Mouse (Mus musculus) kidney, adult 2 months (tissue): ENCODE measurements around the gene Fbrsl1. TPM values are rescaled to one million over a fixed set of nuclear protein-coding genes. Genes with fewer than 3 reads are reported as not detected.
"Not testable (repeated sequence)": the region's sequence is repeated elsewhere in the genome, so short reads cannot be mapped to it uniquely, and the experiment has no call there.

ENCODE experiments used
- DNase-seq: peaks from one replicate; pipeline ENCODE4 v3.0.0; 2021
- H3K27ac ChIP-seq: fragments of 200-500 bp; 2 replicates; pipeline ENCODE4 v1.5.1; 2012; ENCODE audit warnings: low read depth, low read length, control low read depth, inconsistent platforms; ENCODE audit not compliant: insufficient read depth
- H3K27me3 ChIP-seq: fragments of 200-500 bp; replicated peaks from 2 replicates; pipeline ENCODE4 v1.6.1; 2012; ENCODE audit warnings: mild to moderate bottlenecking, moderate library complexity, low read length, inconsistent platforms; ENCODE audit not compliant: control insufficient read depth, insufficient read depth
- H3K36me3 ChIP-seq: fragments of 200-500 bp; 2 replicates; pipeline ENCODE4 v1.6.1; 2012; ENCODE audit warnings: mild to moderate bottlenecking, moderate library complexity, low read length, inconsistent platforms; ENCODE audit not compliant: control insufficient read depth, insufficient read depth
- H3K4me1 ChIP-seq: fragments of 200-500 bp; 2 replicates; pipeline ENCODE4 v1.6.1; 2011; ENCODE audit warnings: low read length; ENCODE audit not compliant: control insufficient read depth, insufficient read depth
- H3K4me3 ChIP-seq: fragments of 200-500 bp; 2 replicates; pipeline ENCODE4 v1.5.1; 2011; ENCODE audit warnings: mild to moderate bottlenecking, low read depth, low read length, control low read depth; ENCODE audit not compliant: insufficient read depth
- CTCF ChIP-seq: fragments of 200-500 bp; conservative IDR thresholded peaks from 2 replicates; pipeline ENCODE4 v1.5.1; 2011; ENCODE audit warnings: low read depth, mild to moderate bottlenecking, control low read depth, low read length, moderate library complexity, mixed read lengths; ENCODE audit not compliant: insufficient read depth, insufficient read length
- POLR2A ChIP-seq: fragments of 200-500 bp; IDR thresholded peaks from one replicate; pipeline ENCODE4 v1.6.1; 2011; ENCODE audit warnings: low read depth, low read length, control low read depth
- WGBS: fragments of 180-500 bp; shearing (Covaris S2); methylation state at CpG from one replicate; pipeline ENCODE4 v1.1.7; 2018; 5-methylcytosine and 5-hydroxymethylcytosine counted together
- polyA plus RNA-seq: library from polyadenylated mRNA; depleted of rRNA; stranded (reverse); fragments of >200 nt; gene quantifications from 2 replicates; pipeline ENCODE4 v1.2.3, GENCODE M21; 2012

Gene Fbrsl1
- polyA plus RNA-seq, 1 experiment, result 38.2 TPM

- no peak overlapping the region for H3K4me3 ChIP-seq
- 53% methylated on average over 6 of the region's 6 CpGs for WGBS
Observed at GRCm38 (mm10) chr5:110437632-110438261, 10.6 kb downstream of the Fbrsl1 start.

GRCm38 (mm10) chr5:110436166-110436565, 12.1 kb downstream of the Fbrsl1 start:
- 57% methylated on average over 5 of the region's 5 CpGs for WGBS
- H3K4me3 ChIP-seq, DNase-seq, H3K27me3 ChIP-seq, H3K36me3 ChIP-seq, H3K27ac ChIP-seq: not testable (repeated sequence)
- peaks cover 23% of the 10 kb centered on the region for H3K4me1 ChIP-seq

More at GRCm38 (mm10) chr5:110437632-110438261, 10.6 kb downstream of the Fbrsl1 start:
- H3K36me3 ChIP-seq, result no peaks in the 10 kb centered on the region
- no peaks in the 10 kb centered on the region for H3K27me3 ChIP-seq
- DNase-seq, result no peak
- peaks cover 25% of the 10 kb centered on the region for H3K4me1 ChIP-seq
- TF ChIP-seq CTCF (no peak), POLR2A (no peak)
- no peak overlapping the region for H3K27ac ChIP-seq

- Histone ChIP-seq H3K36me3 (no peaks in the 10 kb centered on the region; the same call in 1 of the 2 replicates), H3K27me3 (no peaks in the 10 kb centered on the region), H3K4me1 (peaks cover 11% of the 10 kb centered on the region), H3K27ac (no peak overlapping the region), H3K4me3 (no peak overlapping the region)
- DNase-seq, result peak; percentile 19
- TF ChIP-seq CTCF (0 out of 2 replicates have a peak, but pooled peaks have one; percentile 11), POLR2A (no peak)
Observed at GRCm38 (mm10) chr5:110434816-110435215, 13.5 kb downstream of the Fbrsl1 start.

GRCm38 (mm10) chr5:110429045-110429444, 19.3 kb downstream of the Fbrsl1 start:
- H3K27ac ChIP-seq, result no peak overlapping the region
- no peak overlapping the region for H3K4me3 ChIP-seq
- no peak for TF ChIP-seq POLR2A
- TF ChIP-seq CTCF, result peak; percentile 73
- DNase-seq, result peak; percentile 58
- no peaks in the 10 kb centered on the region; the same call in 1 of the 2 replicates for H3K36me3 ChIP-seq
- no peaks in the 10 kb centered on the region for H3K27me3 ChIP-seq
- WGBS, result 39% methylated on average over 9 of the region's 9 CpGs
- no peaks in the 10 kb centered on the region for H3K4me1 ChIP-seq

- H3K27ac ChIP-seq, result no peak overlapping the region
- H3K36me3 ChIP-seq, result no peaks in the 10 kb centered on the region; the same call in 1 of the 2 replicates
- no peak for DNase-seq
- TF ChIP-seq POLR2A (no peak), CTCF (no peak)
- no peaks in the 10 kb centered on the region for H3K27me3 ChIP-seq
- no peaks in the 10 kb centered on the region for H3K4me1 ChIP-seq
- H3K4me3 ChIP-seq, result no peak overlapping the region
- WGBS, result 80% methylated on average over 3 of the region's 3 CpGs
Observed at GRCm38 (mm10) chr5:110428290-110428689, 20.0 kb downstream of the Fbrsl1 start.

GRCm38 (mm10) chr5:110425187-110425586, 23.1 kb downstream of the Fbrsl1 start:
- Histone ChIP-seq H3K36me3 (no peaks in the 10 kb centered on the region), H3K27me3 (no peaks in the 10 kb centered on the region), H3K4me1 (no peaks in the 10 kb centered on the region), H3K4me3 (no peak overlapping the region), H3K27ac (no peak overlapping the region)
- DNase-seq, result no peak
- no peak for TF ChIP-seq POLR2A
- no peak for TF ChIP-seq CTCF
- 85% methylated on average over 4 of the region's 4 CpGs for WGBS

- WGBS, result 92% methylated on average over 5 of the region's 5 CpGs
- Histone ChIP-seq H3K4me1 (no peaks in the 10 kb centered on the region), H3K27ac (no peak overlapping the region), H3K4me3 (no peak overlapping the region), H3K27me3 (no peaks in the 10 kb centered on the region), H3K36me3 (no peaks in the 10 kb centered on the region)
- TF ChIP-seq CTCF (no peak), POLR2A (no peak)
- no peak for DNase-seq
Observed at GRCm38 (mm10) chr5:110424204-110424603, 24.1 kb downstream of the Fbrsl1 start.
